Mouse (Mus musculus) heart, embryonic 14.5 days (tissue): Measurements from ENCODE around the gene Atp6v0c. TPM values are rescaled to one million over a fixed set of nuclear protein-coding genes. Genes with fewer than 3 reads are reported as not detected.

Source experiments
- ATAC-seq: fragments of 200-750 bp; cut with Nextera tagmentation; 2 replicates; pipeline ENCODE4 v1.8.0; 2017; ENCODE audit warnings: low read depth, moderate TSS enrichment; ENCODE audit not compliant: insufficient number of reproducible peaks, insufficient read depth, low FRiP score
- H3K27ac ChIP-seq, 2 experiments: fragments of 200-500 bp in 1 of 2; fragments of 300-500 bp in 1 of 2; sonication (generic) in 1 of 2; replicated peaks in 1 of 2; 2 replicates each; pipeline ENCODE4 v1.5.1; 2012 to 2014; ENCODE audit warnings: low read depth in 2 of 2, low read length in 2 of 2, control low read depth in 1 of 2, mild to moderate bottlenecking in 1 of 2, mixed read lengths in 1 of 2; ENCODE audit not compliant: control insufficient read depth in 1 of 2, insufficient read depth in 1 of 2
- H3K27me3 ChIP-seq: fragments of 300-500 bp; sonication (generic); 2 replicates; pipeline ENCODE4 v1.6.1; 2014; ENCODE audit warnings: mild to moderate bottlenecking, low read length, control low read depth; ENCODE audit not compliant: control insufficient read depth, insufficient read depth
- H3K36me3 ChIP-seq: fragments of 300-500 bp; sonication (generic); 2 replicates; pipeline ENCODE4 v1.6.1; 2014; ENCODE audit warnings: mild to moderate bottlenecking, control low read depth, low read length, mixed read lengths; ENCODE audit not compliant: control insufficient read depth, insufficient read depth
- H3K4me1 ChIP-seq, 2 experiments: fragments of 200-500 bp in 1 of 2; fragments of 300-500 bp in 1 of 2; sonication (generic) in 1 of 2; 2 replicates each; pipeline ENCODE4 v1.6.1; 2012 to 2014; ENCODE audit warnings: low read length in 2 of 2, control low read depth in 1 of 2, mixed read lengths in 1 of 2; ENCODE audit not compliant: control insufficient read depth in 2 of 2, insufficient read depth in 2 of 2
- H3K4me2 ChIP-seq: fragments of 300-500 bp; sonication (generic); 2 replicates; pipeline ENCODE4 v1.6.1; 2014; ENCODE audit warnings: mild to moderate bottlenecking, low read length
- H3K4me3 ChIP-seq, 2 experiments: fragments of 200-500 bp in 1 of 2; fragments of 300-500 bp in 1 of 2; sonication (generic) in 1 of 2; 2 replicates each; pipeline ENCODE4 v1.5.1; 2012 to 2014; ENCODE audit warnings: low read length in 2 of 2, mild to moderate bottlenecking in 2 of 2, control low read depth in 1 of 2, low read depth in 1 of 2, moderate library complexity in 1 of 2; ENCODE audit not compliant: control insufficient read depth in 1 of 2, insufficient read depth in 1 of 2
- H3K9ac ChIP-seq: fragments of 300-500 bp; sonication (generic); 2 replicates; pipeline ENCODE4 v1.6.1; 2014; ENCODE audit warnings: mild to moderate bottlenecking, low read length
- H3K9me3 ChIP-seq: fragments of 300-500 bp; sonication (generic); 2 replicates; pipeline ENCODE4 v1.6.1; 2016; ENCODE audit warnings: low read length, control low read depth; ENCODE audit not compliant: control insufficient read depth
- WGBS: fragments of 180-500 bp; shearing (Covaris S2); extraction: QIAGEN DNeasy Blood & Tissue Kit; methylation state at CpG from one replicate; pipeline ENCODE4 v1.1.7; 2014; 5-methylcytosine and 5-hydroxymethylcytosine counted together
- polyA plus RNA-seq: library from polyadenylated mRNA; unstranded; fragments of >200 nt; fragmentation: Nextera tagmentation; extraction: Ambion mirVana; gene quantifications from 2 replicates; pipeline ENCODE4 v1.2.1, GENCODE M21; 2014

Atp6v0c gene
- polyA plus RNA-seq, result 581 and 616 TPM in 2 replicates

GRCm38 (mm10) chr17:24169317-24170065 lies at the start of gene Atp6v0c:
Atp6v0c (minus strand) TSS chr17:24169702.
- WGBS, result under 1% methylated on average over 58 of the region's 58 CpGs
- ATAC-seq, result peak; percentile 87
- H3K27me3 ChIP-seq, result no peaks in the 10 kb centered on the region
- H3K9me3 ChIP-seq, result no peaks in the 10 kb centered on the region
- peak within 1 kb of the TSS; percentile 64 to 93 for H3K4me3 ChIP-seq
- H3K36me3 ChIP-seq, result peaks cover 30% of the 10 kb centered on the region
- H3K27ac ChIP-seq, result peak within 1 kb of the TSS; percentile 97
- peaks cover 11 to 19% of the 10 kb centered on the region in 2 experiments for H3K4me1 ChIP-seq
- peak within 1 kb of the TSS; percentile 79 for H3K4me2 ChIP-seq
- H3K9ac ChIP-seq, result peak within 1 kb of the TSS; percentile 90

DNA sequence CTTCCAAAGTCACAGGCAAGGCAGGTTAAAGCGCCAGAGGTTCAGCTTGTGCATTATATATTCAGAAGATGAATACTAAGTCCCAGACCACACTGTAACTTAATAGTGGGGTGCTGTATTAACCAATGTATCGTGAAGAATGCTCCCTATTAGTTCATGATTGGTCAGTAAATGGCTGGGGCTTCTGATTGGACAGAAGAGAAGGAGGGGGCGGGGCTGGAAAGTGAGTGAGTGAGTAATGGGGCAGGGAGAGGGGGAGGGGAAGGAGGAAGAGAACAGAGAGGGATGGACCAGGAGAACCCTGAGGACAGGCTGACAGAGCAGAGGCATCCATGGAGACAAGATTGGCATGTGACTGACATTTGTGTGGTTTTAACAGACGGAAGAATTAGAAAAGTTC lies 47.3 kb upstream of the Atp6v0c start:
- Histone ChIP-seq H3K27ac (no peak overlapping the region), H3K4me2 (no peak overlapping the region), H3K4me3 (no peak overlapping the region), H3K36me3 (peaks cover 24% of the 10 kb centered on the region), H3K27me3 (no peaks in the 10 kb centered on the region), H3K9ac (no peak overlapping the region), H3K9me3 (no peaks in the 10 kb centered on the region), H3K4me1 (peaks cover 9 to 18% of the 10 kb centered on the region in 2 experiments)
- WGBS, result 79% methylated on average over 4 of the region's 4 CpGs
- ATAC-seq, result no peak

- Histone ChIP-seq H3K4me1 (peaks cover 19 to 27% of the 10 kb centered on the region in 2 experiments), H3K27me3 (peaks cover 19% of the 10 kb centered on the region), H3K27ac (no peak overlapping the region), H3K4me3 (no peak overlapping the region), H3K4me2 (no peak overlapping the region), H3K36me3 (peaks cover 24% of the 10 kb centered on the region), H3K9ac (no peak overlapping the region), H3K9me3 (no peaks in the 10 kb centered on the region)
- ATAC-seq, result no peak
- WGBS, result 68% methylated on average over 6 of the region's 6 CpGs
Observed at GRCm38 (mm10) chr17:24213186-24213585, 43.7 kb upstream of the Atp6v0c start.

DNA sequence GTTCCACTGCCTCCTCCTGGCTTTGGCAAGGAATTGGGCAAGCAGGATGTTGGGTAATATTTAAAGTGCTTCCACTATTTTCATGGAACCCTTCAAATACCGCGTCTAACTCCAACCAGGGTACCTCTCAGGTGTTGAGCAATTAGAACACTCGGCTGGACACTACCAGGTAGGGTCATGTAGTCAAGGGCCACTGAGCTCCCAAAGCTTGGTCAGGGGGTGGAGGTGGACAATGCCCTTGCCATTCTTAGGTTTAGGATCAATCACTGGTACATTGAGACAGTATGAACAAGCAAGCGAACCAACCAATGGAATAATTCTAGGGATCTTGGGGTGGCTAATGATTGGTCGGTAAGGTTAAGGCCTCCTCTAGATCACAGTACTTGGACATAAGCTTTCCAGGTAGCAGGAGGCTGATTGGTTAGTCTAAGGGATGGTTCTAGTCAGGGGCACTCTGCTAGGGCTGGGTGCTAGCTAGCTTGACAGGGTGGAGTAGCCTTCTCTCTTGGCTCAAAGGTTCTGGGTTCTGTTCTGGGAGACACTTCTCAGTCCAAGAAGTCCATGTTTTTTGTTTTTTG lies 43.0 kb upstream of the Atp6v0c start:
- H3K4me3 ChIP-seq, result peak overlapping the region; percentile 38 to 43; a peak in 3 of 4 replicates
- no peak overlapping the region for H3K27ac ChIP-seq
- no peak for ATAC-seq
- peaks cover 21% of the 10 kb centered on the region for H3K36me3 ChIP-seq
- peak overlapping the region; percentile 63; the same call in 1 of the 2 replicates for H3K9ac ChIP-seq
- no peaks in the 10 kb centered on the region for H3K9me3 ChIP-seq
- WGBS, result 29% methylated on average over 5 of the region's 5 CpGs
- H3K4me1 ChIP-seq, result peaks cover 20 to 33% of the 10 kb centered on the region in 2 experiments
- peak overlapping the region; percentile 70 for H3K4me2 ChIP-seq
- H3K27me3 ChIP-seq, result peaks cover 25% of the 10 kb centered on the region

- Histone ChIP-seq H3K4me2 (peak overlapping the region; percentile 70), H3K27ac (no peak overlapping the region), H3K9ac (peak overlapping the region; percentile 63), H3K4me1 (peaks cover 21 to 38% of the 10 kb centered on the region in 2 experiments), H3K27me3 (peaks cover 32% of the 10 kb centered on the region), H3K4me3 (peak overlapping the region; percentile 38 to 43), H3K36me3 (peaks cover 17% of the 10 kb centered on the region), H3K9me3 (no peaks in the 10 kb centered on the region)
- 3% methylated on average over 37 of the region's 37 CpGs for WGBS
- no peak for ATAC-seq
Observed at GRCm38 (mm10) chr17:24211631-24212440, 42.3 kb upstream of the Atp6v0c start.

- peaks cover 40% of the 10 kb centered on the region for H3K27me3 ChIP-seq
- H3K9me3 ChIP-seq, result no peaks in the 10 kb centered on the region
- no peak overlapping the region for H3K27ac ChIP-seq
- H3K4me2 ChIP-seq, result no peak overlapping the region
- no peak for ATAC-seq
- peaks cover 4% of the 10 kb centered on the region for H3K36me3 ChIP-seq
- H3K4me1 ChIP-seq, result peaks cover 30 to 51% of the 10 kb centered on the region in 2 experiments
- no peak overlapping the region for H3K9ac ChIP-seq
- no peak overlapping the region for H3K4me3 ChIP-seq
- WGBS, result 78% methylated on average over 3 of the region's 3 CpGs
Observed at GRCm38 (mm10) chr17:24210591-24210990, 41.1 kb upstream of the Atp6v0c start.

- no peaks in the 10 kb centered on the region for H3K9me3 ChIP-seq
- no peaks in the 10 kb centered on the region for H3K36me3 ChIP-seq
- ATAC-seq, result no peak
- H3K4me1 ChIP-seq, result peaks cover 32 to 52% of the 10 kb centered on the region in 2 experiments
- no peak overlapping the region for H3K9ac ChIP-seq
- peaks cover 40% of the 10 kb centered on the region for H3K27me3 ChIP-seq
- H3K27ac ChIP-seq, result no peak overlapping the region
- WGBS, result 79% methylated on average over 3 of the region's 3 CpGs
- peak overlapping the region; percentile 97; the same call in 1 of the 2 replicates for H3K4me2 ChIP-seq
- H3K4me3 ChIP-seq, result no peak overlapping the region
Observed at GRCm38 (mm10) chr17:24209916-24210240, 40.4 kb upstream of the Atp6v0c start.
